Mouse (Mus musculus) frontal cortex, adult 2 months (tissue): ENCODE data around the gene Lsamp. TPM values are rescaled to one million over a fixed set of nuclear protein-coding genes. Genes with fewer than 3 reads are reported as not detected.

Source experiments
- DNase-seq, 2 experiments: peaks; one replicate each; pipeline ENCODE4 v3.0.0; 2022; ENCODE audit warnings: low spot score in 1 of 2; ENCODE audit errors: extremely low spot score in 1 of 2
- polyA plus RNA-seq: library from polyadenylated mRNA; depleted of rRNA; stranded (reverse); fragments of >200 nt; gene quantifications from 2 replicates; pipeline ENCODE4 v1.2.3, GENCODE M21; 2012

Lsamp gene
- polyA plus RNA-seq, 1 experiment = 96.8 TPM

DNA sequence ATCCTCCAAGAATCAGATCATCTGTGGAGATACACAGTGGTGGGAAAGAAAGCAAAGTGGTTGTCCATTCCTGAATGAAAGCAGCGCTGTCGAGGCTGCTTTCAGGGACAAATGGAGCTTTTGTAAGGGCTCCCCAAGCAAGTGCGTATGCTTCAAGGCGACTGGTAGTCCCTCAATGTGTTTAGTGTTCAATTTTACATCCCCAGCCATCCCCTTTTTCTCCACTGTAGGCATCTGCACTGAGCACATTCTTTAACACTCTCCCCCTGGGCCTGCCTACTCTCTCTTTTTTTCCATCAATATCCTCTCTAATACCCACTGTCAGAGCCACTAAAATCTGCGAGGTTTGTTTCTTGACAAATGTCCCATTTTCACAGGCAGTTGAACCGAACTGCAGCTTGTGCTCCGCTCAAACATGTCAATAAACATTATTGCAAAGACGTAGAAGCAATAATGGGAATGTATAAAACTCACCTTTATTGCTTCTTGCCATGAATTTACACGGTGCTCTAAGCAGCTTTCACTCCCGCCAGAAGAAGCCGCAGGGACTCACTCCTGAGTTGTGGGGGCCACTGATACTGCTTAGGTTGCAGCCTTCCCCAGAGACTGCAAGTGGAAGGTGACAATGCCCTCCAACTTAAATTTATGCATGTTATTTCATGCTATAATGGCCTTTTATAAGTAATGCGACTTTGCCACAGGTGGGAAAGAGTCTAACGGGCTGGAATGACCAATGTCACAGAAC is 250.2 kb downstream of the Lsamp start:
- DNase-seq = peak in 1 of 2 experiments; percentile 18

DNA sequence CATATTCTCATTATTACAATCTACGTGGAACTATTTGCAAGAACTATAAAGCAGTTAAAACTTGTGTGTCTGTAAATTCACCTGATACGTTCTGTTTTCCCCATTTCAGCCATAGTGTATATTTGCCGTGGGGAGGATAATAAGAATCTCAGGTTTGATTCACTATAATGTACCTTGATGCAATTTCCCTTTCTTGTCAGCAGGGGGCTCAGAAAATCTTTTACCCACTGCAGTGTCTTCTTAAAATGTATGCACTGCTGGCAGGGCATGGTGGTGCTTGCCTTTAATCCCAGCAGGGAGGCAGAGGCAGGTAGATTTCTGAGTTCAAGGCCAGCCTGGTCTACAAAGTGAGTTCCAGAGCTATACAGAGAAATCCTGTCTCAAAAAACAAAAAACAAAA is 287.7 kb downstream of the Lsamp start:
- DNase-seq = peak in 1 of 2 experiments; percentile 28

DNA sequence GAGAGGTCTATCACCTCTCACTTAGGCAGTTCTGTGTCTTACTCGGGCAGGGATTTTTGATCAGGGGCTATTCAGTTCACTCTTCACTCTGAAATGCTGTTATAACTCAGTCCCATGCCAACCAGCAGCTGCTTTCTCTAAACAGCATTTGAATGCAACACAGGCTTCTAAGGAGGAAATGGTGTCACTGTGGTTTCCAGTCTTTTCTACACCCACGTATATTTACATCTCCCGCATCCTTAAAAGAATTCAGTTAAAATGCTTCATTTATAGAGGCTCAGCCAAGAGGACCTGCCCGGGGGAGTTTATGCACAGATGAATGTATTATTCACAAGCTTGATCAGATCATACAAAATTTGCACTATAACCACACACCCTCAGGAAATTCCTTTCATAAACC is 306.0 kb downstream of the Lsamp start:
- DNase-seq = peak in 1 of 2 experiments; percentile 59

DNA sequence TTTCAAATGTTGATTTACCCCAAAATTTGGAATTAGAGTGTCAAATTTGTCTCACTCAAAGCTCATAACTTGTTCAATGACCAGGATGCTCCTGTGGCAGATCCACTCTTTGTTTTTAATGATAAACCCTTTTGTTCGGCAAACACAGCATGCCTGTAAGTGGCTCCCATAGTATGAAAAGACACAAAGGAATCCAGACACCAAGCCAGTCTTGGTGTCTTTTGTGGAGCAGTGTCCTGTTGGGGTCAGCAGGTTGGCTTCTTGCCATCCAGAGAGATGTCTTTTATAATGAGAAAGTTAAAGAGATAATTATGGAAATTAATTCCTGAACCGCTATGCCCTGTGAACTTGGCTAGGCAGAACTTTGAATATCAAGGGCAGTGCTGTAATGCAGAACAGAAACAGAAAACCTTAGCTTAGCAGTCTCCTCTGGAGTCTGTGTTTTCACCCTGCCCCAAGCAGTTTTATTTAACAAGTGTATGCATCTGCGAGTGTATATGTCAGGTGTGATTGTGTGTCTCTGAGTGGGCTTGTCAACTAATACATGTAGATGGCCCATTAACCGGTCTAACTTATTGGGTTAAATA is 310.2 kb downstream of the Lsamp start:
- DNase-seq = no peak

DNA sequence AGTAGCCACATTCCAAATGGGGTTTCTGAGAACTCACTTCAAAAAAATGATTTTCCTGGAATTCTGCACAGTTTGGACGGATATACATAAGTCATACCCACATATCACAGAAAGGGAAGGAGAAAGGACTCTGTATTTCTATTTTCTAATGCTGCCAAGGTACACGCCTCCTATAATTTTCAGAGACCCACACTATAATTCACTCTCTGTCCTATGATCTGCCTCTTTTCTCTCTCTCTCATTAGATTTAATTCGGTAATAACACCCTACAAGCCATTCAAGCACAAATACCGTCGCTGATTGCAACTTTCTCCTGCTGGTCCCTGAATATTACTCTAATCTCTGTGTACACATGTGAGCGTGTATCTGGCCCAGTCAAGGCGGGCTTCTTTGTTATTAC is 311.1 kb downstream of the Lsamp start:
- no peak for DNase-seq

DNA sequence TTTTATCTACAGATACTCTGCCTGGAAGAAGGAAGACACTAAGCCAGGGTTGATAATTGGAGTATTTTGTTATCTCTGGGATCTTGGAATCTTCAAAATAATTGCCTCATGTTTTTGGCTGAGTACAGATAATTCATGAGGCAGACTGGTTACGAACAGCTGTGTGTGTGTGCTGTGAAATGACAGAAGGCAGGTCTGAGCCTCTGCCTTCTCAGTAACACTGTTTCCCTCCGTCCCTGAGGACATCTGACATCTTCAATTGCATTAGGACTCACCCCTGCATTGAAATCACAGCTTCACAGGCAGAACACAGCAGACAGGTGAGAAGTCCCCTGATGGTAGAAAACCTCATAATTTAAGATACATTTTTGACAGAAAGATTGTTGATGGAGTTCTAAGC is 323.5 kb downstream of the Lsamp start:
- no peak for DNase-seq

DNA sequence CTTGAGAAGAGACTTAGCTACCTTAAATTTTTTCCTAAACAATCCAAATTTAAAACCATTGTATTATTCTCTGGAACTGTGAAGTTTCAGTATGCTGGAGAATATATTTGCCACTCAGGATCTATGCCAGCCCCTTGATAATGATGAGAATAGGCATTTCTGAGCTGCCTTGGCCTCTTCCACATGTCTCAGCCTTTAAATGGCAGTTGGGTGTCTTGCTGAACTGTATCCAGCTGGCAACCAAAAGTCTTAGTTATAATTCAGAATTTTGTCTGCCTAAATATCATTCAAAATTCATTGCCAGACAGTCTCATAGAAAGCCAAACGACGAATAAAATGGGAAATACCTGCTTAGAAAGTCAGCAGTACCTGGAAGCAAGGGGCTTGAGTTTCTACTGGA is 332.0 kb downstream of the Lsamp start:
- no peak for DNase-seq

DNA sequence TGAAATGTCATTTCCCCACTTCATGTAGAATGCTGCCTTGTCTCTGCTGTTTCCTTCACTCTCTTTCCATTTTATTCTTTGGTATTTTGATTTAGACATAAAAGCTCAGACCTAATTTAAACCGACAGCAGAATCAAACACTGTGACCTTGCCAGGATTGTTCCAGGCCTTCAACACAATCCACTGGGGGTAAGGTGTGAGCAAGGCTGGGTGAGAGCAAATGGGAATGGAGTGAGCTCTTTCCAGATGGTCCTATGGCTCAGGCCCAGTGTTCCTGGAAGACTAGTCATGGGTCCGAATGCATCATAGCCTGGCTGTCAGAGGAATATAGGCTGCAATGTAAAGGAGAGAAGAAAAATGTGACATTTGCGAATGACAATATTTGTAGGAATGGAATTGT is 340.6 kb downstream of the Lsamp start:
- no peak for DNase-seq

DNA sequence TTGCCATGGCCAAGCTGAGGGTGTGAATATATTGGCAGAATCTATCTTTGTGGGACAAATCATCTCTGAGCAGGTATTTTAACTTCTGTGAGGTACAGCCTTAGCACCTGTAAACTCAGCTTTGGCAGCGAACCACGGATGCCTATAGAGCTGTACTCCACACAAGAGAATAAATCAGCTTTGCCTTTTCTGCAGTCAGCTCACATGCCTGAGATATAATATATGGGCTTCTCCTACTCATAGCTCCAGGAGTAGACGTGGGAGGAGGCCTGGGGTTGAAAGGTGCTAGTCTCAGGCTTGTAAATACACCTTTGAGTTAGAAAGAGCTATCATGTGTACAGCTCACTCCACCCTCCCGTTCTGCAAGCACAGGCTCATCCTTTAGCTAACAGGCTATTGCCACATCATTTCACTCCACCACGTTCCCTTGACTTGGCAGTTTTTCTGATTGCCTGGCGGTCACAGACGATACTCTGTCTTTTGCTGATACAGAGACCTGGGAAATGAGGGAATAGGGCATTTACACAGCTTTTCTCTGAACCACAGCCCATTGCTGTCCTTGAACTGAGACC is 344.2 kb downstream of the Lsamp start:
- no peak for DNase-seq

DNA sequence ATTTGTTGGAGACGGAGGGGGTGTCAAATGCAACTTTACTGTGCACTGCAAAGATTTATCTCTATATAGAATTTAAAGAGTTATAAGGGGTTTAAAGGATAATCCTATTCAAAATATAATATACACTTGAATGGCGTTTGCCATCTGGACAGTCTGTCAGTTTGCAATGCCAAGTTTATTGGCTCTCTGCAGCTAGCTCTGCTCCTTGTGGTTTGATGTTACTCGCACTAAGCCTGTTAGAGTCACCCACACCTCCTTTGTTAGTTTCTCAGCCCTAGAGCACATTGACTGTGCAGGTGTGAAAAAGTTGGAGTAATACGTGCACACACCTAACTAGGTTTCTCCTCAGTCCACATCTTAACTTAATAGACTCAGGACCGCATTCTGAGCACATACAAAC is 385.5 kb downstream of the Lsamp start:
- no peak for DNase-seq

DNA sequence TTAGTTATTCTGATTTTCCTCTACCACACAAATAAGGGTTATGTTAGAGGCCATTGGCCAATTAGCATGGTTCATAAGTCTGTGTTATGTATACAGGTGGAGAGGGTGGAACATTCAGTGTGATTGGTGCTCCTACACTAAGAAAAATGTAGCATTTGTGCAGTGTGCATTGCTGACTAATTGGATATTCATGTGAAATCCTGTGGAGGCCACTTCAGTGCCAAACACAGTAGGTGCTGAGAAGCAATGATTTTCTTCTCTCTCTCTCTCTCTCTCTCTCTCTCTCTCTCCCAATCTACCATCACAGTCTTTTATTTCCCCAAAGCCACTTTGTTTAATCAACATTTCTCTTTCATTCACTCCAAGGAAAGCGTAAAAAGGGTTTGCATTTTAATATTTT is 387.1 kb downstream of the Lsamp start:
- no peak for DNase-seq

DNA sequence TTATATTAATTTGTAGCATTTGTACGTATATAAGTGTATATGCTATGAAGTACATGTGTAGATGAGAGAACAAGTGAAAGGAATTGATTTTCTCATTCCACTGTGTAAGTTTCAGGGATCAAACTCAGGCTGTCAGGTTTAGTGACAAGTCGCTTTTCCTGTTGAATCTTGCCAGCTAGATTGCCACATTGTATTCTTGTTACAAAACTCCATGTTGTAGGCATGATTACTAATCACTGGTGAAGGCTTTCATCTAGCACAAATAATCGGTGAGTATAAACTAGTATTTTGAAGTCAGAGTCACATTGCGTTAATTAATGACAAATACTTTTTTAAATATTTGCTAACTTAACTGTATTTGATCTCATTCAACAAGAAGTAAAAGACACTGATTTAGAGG is 391.2 kb downstream of the Lsamp start:
- DNase-seq = no peak

DNA sequence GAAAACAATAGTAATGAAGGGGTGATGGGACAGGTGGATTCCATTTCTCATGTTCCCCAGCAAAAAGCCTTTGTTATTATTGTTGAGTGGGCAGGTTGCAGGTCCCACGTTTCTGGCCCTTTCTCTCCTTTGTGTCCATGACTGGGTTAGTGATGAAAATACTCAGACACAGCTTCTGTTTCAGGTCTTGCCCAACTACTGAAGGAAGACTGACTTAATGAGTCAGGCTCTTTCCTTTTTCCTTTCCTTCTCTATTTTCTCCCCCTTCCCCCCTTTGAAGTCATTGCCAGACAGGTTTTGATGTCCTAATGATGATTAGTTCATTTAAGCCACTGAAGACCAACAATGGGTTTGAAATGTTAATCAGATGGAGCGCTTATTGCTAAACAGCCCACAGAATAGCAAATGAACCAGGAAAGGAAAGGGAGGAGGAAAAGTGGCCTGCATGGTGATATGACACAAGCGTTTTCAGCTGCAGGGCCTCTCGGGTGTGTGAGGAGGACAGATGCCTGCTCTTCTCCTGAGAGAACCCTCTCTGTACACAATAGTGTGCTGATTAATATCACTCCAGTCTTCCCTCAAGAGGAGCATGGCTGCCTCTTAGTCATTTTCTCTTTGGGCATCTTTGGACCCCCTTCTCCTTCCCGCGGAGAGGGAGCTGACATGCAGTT is 393.1 kb downstream of the Lsamp start:
- no peak for DNase-seq

DNA sequence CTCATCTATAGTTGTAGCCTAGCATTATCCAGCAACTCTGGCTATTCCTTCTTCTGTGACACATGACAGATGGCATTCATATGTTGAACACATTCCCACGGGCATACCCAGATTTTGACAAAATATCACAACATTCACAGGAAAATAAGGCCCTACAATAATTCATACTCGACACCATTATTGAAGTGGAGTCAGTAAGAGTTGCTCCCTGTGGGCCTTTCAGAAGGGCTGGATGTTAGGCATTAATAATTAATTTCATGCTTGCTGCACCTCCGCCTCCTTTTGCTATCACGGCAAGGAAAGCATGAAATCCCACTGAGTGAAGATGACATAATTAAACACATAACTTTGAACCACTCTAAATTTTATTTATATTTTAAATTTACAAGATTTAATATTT is 407.9 kb downstream of the Lsamp start:
- no peak for DNase-seq

DNA sequence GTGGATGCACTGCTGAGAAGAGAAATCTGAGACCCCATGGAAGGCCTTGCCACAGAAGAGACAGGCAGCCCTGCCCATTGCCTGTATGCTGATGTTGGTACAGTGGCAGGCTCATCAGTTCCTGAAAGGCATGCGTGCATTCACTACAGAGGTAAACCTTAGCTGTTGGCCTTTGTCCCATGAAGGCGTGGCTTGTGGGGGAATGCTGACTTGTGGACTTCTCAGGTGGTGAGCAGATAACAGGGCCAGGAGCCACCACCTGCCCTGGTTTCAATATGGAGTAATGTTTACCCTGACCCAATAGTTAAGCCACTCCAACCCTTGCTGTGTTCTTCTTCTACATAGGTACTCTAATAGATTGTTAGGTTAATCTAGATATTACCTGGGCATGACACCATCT is 415.4 kb downstream of the Lsamp start:
- no peak for DNase-seq

DNA sequence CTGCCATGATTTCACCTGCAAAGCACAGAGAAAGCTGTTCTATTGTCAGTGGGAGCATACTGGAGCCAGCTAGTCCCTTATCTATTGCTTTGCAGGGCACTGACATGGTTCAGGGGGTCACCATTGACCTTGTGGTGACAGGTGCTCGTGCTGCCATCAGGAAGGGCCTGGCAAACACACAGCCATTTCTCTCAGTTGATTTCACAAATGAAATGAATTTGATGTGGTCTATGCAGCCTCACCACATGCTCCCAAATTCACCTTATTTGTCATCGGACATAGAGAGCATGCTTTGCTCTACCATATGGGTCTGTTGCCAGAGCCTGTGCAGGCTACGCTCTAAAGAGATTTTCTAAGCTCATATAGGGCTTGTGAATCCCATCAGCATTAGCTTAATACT is 450.1 kb downstream of the Lsamp start:
- no peak for DNase-seq

DNA sequence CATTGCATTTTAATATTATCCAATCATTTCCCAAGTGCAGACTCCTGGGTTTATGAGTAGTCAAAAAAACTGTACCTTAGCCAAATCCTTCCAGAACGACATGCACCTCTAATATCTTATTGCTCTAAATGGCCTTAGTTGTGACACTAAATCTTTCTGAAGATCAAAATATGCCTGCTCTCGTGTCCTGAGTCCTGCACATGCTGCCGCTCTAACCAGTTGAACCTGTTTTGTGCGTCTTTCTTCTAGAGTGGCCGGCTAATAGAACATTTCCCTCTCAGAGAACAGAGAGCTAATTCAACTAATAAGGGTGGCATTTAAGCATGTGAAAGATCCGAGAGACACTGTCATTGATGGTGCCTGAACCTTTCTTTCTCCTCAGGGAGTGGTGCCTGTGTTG is 452.3 kb downstream of the Lsamp start:
- DNase-seq = no peak

DNA sequence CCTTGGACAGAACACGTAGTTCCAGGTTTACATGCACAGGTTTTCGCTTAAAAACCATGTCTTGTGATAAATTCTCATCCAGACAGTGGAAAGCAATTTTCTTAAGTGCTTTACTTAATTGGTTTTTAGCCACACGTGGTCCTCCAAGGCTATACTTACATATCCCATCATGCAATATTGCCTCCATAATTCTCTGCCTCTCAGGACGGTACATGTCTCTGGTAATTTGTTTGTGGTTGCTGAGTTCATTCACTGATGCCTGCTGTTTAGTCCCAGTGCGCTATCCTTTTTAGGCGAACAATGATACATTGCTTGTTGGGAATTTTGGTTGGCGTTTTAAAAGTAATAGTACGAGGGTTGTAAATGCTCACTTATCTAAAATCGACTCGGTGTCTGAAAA is 453.7 kb downstream of the Lsamp start:
- DNase-seq = no peak

DNA sequence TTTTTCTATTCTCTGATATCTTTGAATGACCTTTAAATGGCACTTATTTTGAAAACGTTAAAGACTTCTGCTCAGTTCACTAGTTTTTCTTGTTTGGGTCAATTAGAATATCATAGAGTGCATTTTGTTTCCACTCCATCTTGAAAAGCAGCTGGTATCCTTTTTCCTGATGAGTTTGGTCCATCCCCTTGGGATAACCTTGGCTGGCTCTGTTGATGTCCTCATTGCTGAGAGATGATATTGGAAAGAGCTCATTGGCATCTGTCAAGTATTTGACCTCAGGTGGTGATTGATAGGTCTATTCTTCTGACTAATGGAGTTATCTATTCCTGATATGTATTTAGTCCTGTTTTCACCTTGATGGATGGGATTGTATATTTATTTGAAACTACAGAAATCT is 454.7 kb downstream of the Lsamp start:
- no peak for DNase-seq

DNA sequence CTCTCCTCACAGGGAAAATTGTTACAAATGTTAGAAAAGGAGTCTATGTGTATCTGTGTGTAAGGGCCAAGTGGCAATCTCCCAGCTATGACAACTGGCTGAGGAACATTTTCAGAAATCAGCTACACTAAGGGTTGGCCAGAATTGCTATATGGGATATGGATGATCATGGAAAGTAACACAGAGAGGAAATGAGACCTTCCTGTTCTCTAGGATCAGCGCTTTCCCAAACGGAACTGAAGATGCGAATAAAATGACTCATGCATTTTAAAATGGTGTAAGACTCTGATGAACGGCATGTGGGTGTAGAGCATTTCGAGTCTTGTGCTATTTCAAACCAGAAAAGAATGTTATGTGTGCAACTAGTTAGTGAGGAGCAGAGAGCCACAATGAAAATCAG is 462.4 kb downstream of the Lsamp start:
- peak; percentile 38 to 68 for DNase-seq

DNA sequence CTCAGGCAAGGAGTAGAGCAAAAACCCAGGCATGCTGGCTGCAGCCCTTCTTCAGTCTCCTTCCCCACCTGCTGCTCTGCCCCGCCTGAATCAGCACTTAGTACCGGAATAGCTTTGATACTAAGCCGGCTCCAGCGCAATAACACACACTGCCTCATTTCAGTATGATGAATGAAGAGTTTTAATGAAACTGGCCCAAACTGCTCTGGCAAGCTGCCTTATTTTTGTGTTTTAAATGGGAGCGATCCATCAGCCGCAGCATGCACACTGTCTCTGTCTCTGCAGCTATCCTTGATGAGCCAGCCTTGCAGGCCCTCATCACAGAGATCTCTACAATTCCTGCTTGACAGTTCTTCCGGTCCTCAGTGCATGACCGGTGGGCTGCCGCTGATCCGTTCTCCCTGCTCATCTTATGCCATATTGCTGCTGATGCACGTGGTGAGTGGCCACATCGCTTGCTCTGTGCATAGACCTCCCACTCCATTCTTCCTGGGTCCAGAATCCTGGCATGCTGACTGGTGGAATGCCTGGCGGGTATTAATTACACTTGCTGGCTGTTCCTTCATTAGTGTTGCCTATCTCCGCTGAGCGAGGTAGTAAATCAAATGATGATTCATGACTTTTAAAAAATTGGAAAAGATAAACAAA is 479.4 kb downstream of the Lsamp start:
- peak in 1 of 2 experiments; percentile 22 for DNase-seq
